Mouse (Mus musculus) midbrain, embryonic 12.5 days (tissue): ENCODE data around the gene Abl1. TPM values are rescaled to one million over a fixed set of nuclear protein-coding genes. Genes with fewer than 3 reads are reported as not detected.

Source experiments
- ATAC-seq: fragments of 200-750 bp; cut with Nextera tagmentation; 2 replicates; pipeline ENCODE4 v1.8.0; 2017; ENCODE audit warnings: low read depth, moderate TSS enrichment, moderate library complexity; ENCODE audit not compliant: low FRiP score
- H3K27ac ChIP-seq: fragments of 300-500 bp; sonication (generic); replicated peaks from 2 replicates; pipeline ENCODE4 v1.5.1; 2016; ENCODE audit warnings: mild to moderate bottlenecking
- H3K27me3 ChIP-seq: fragments of 300-500 bp; sonication (generic); 2 replicates; pipeline ENCODE4 v1.6.1; 2016; ENCODE audit warnings: mild to moderate bottlenecking
- H3K36me3 ChIP-seq: fragments of 300-500 bp; sonication (generic); 2 replicates; pipeline ENCODE4 v1.6.1; 2016
- H3K4me1 ChIP-seq: fragments of 300-500 bp; sonication (generic); 2 replicates; pipeline ENCODE4 v1.6.1; 2016
- H3K4me2 ChIP-seq: fragments of 300-500 bp; sonication (generic); replicated peaks from 2 replicates; pipeline ENCODE4 v1.6.1; 2016; ENCODE audit warnings: mild to moderate bottlenecking, moderate library complexity
- H3K4me3 ChIP-seq: fragments of 300-500 bp; sonication (generic); 2 replicates; pipeline ENCODE4 v1.5.1; 2016; ENCODE audit warnings: mild to moderate bottlenecking
- H3K9ac ChIP-seq: fragments of 300-500 bp; sonication (generic); replicated peaks from 2 replicates; pipeline ENCODE4 v1.6.1; 2016; ENCODE audit warnings: mild to moderate bottlenecking, moderate library complexity
- H3K9me3 ChIP-seq: fragments of 300-500 bp; sonication (generic); 2 replicates; pipeline ENCODE4 v1.6.1; 2016; ENCODE audit warnings: mild to moderate bottlenecking
- WGBS: fragments of 180-500 bp; shearing (Covaris S2); methylation state at CpG from one replicate; pipeline ENCODE4 v1.1.7; 2016; 5-methylcytosine and 5-hydroxymethylcytosine counted together
- polyA plus RNA-seq: library from polyadenylated mRNA; unstranded; fragments of >200 nt; fragmentation: Nextera tagmentation; extraction: Ambion mirVana; gene quantifications from 2 replicates; pipeline ENCODE4 v1.2.1, GENCODE M21; 2016

Abl1 gene
- polyA plus RNA-seq, 1 experiment from 2014 or later: 47.3 TPM

DNA sequence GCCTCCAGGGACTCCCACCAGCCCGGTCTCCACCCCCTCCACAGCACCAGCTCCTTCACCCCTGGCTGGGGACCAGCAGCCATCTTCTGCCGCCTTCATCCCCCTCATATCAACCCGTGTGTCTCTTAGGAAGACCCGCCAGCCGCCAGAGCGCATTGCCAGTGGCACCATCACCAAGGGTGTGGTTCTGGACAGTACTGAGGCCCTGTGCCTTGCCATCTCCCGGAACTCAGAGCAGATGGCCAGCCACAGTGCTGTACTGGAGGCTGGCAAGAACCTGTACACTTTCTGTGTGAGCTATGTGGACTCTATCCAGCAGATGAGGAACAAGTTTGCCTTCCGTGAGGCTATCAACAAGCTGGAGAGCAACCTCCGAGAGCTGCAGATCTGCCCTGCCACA is 113.2 kb downstream of the Abl1 start:
- Histone ChIP-seq H3K4me2 (no peak overlapping the region), H3K9ac (no peak overlapping the region), H3K27me3 (no peaks in the 10 kb centered on the region), H3K4me3 (no peak overlapping the region), H3K4me1 (peaks cover 16% of the 10 kb centered on the region), H3K9me3 (no peaks in the 10 kb centered on the region), H3K36me3 (peaks cover 79% of the 10 kb centered on the region), H3K27ac (no peak overlapping the region)
- ATAC-seq: no peak
- WGBS: 92% methylated on average over 9 of the region's 9 CpGs

DNA sequence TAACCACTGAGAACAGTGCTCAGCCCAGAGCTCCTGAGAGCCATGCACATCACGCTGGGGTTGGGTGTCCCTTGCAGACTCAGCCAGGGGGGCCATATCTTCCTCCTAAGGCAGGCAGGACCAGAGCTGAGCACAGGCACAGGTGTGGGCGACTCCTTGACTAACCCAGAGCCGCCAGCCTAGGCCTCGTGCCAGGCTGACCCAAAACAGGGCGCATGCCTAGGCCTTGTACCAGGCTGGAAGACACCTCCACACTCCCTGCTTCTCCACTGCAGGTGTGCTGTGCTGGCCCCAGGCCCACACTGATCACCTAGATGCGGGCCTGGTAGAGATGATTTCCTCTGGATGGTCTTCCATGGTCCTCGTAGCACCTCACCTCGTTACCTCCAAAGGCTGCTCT is 114.6 kb downstream of the Abl1 start:
- Histone ChIP-seq H3K4me1 (peaks cover 30% of the 10 kb centered on the region), H3K27me3 (no peaks in the 10 kb centered on the region), H3K9ac (no peak overlapping the region), H3K36me3 (peaks cover 65% of the 10 kb centered on the region), H3K27ac (no peak overlapping the region), H3K4me2 (no peak overlapping the region), H3K9me3 (no peaks in the 10 kb centered on the region), H3K4me3 (no peak overlapping the region)
- no peak for ATAC-seq
- WGBS: 94% methylated on average over 8 of the region's 8 CpGs

DNA sequence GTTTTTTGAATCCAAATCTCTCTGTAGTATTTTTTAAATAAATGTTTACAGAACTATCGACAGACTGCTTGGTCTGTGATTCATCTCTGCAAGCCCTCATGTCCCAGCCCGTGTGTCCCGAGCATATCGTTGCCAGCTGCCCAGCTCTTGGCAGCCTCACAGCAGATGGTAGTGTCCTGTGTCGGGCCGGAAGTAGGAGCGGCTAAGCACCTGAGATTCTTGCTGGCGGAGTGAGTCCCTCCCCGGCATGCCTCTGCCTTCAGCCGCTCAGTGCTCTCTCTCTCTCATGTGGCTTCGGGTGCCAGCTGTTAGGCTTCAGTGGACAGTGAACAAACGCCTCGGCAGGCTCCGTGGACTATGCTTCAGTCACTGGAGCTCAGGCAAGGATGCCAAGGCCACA is 115.3 kb downstream of the Abl1 start:
- H3K27me3 ChIP-seq: 0 out of 2 replicates have a peak, but pooled peaks cover 1% of the 10 kb centered on the region
- WGBS: 91% methylated on average over 14 of the region's 14 CpGs
- no peak overlapping the region for H3K9ac ChIP-seq
- no peaks in the 10 kb centered on the region for H3K9me3 ChIP-seq
- H3K4me2 ChIP-seq: no peak overlapping the region
- ATAC-seq: no peak
- H3K27ac ChIP-seq: no peak overlapping the region
- no peak overlapping the region for H3K4me3 ChIP-seq
- peaks cover 59% of the 10 kb centered on the region for H3K36me3 ChIP-seq
- peaks cover 35% of the 10 kb centered on the region for H3K4me1 ChIP-seq

DNA sequence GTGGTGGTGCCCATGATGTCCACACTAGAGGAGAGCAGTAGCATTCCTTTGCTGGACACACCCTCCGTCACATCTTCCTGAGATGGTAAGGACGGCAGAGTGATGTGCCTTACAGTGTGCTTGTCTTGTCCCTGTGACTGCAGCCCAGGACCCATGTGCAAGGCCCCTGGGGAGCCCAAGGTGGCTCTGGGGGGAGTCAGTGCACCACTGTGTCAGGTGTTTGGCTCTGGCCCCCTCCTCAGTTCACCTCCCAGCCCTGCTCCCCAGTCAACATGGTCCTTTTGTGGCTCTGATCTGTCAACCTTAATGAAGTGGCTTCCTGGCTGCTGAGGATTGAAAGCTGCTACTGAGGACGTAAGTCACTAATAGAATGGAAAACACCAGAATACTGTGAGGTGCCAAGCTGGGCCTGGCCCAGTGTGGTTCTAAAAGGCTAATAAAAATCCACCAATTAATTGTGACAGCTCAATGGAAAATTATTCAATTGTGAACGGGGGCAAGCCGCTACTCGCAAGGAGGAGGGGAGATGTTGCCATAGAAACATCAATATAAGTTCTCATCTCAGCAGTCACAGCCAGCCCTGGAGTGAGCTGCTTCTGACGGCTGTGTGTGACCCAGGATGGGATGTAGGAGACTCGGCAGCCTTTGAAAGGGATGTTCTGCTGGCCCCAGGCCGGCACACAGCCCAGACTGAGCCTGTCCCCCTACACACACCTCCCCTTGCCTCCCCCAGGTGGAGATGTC is 118.6 kb downstream of the Abl1 start:
- H3K27ac ChIP-seq: peak overlapping the region; percentile 85
- ATAC-seq: peak; percentile 67
- peak overlapping the region; percentile 29; the same call in 1 of the 2 replicates for H3K9ac ChIP-seq
- H3K36me3 ChIP-seq: peaks cover 25% of the 10 kb centered on the region
- WGBS: 20% methylated on average over 9 of the region's 9 CpGs
- peaks cover 7% of the 10 kb centered on the region; the same call in 1 of the 2 replicates for H3K27me3 ChIP-seq
- no peaks in the 10 kb centered on the region for H3K9me3 ChIP-seq
- peak overlapping the region; percentile 27 for H3K4me2 ChIP-seq
- peaks cover 58% of the 10 kb centered on the region for H3K4me1 ChIP-seq
- H3K4me3 ChIP-seq: no peak overlapping the region; the same call in 1 of the 2 replicates

DNA sequence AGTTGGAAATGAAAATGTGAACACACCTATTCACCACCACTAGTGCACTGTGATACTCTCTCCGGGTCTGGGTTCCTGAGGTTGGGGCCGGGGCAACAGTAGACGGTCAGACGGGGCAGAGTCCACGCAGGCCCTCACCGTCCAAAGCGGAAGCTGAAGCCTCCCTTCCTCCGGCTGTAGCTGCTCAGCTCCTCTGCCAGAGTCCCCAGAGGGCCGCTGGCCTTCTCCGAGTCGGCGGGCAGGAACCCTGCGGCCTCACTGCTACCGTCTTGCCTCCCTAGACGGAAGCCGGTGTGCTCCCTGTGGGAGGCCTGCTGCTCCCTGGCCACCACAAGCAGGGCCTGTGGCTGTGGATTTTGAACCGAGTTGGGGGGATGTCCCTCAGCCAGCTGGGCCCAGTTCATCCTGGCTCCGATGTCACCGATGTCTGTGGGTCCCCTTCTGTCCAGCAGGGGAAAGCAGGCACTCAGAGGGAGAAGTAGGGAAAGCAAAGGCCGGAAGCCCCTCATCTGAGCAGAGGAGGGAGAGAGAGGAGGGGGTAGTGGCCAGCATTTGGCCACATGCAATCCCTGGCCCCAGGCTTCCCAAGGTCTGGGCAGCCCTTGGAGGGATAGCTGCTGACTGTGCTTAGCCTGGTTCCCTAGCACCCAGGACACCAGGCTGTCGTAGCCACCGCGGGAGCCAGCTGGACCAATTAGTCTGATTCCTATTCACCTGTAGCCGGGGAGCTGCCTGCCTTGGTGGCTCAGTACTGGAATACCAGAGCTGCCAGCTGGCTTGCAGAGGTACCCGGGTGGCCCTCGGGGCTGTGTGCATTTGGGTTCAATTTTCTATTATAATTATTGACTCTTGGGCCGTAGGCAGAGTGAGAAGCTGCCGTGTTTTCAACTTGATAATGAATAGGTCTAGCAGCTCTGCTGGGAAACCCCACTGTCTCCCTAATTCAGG is 120.5 kb downstream of the Abl1 start:
- Histone ChIP-seq H3K27me3 (peaks cover 14% of the 10 kb centered on the region), H3K36me3 (peaks cover 7% of the 10 kb centered on the region), H3K4me1 (peaks cover 58% of the 10 kb centered on the region), H3K9me3 (no peaks in the 10 kb centered on the region), H3K4me3 (no peak overlapping the region), H3K27ac (peak overlapping the region; percentile 85), H3K9ac (no peak overlapping the region; the same call in 1 of the 2 replicates), H3K4me2 (0 out of 2 replicates have a peak overlapping the region, but pooled peaks have one; percentile 10)
- 41% methylated on average over 28 of the region's 28 CpGs for WGBS
- ATAC-seq: no peak

DNA sequence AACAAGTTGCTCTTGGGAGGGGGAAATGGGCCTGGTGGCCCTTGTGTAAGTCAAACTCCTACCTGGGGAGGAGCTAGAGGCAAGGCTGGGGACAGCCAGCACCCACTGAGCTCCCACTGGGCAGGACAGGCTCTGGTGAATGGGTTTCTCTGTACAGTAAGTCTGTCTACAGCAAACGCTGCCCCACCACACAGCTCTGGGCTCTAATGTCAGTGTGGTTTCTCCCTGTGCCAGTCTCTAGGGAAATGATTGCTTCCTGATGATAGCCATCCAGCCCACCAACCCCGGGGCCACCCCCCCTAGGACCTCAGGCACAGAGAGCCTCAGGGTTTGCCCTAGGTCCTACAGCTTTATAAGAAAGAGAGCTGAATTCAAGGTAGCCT is 121.2 kb downstream of the Abl1 start:
- H3K27ac ChIP-seq: peak overlapping the region; percentile 85
- peaks cover 58% of the 10 kb centered on the region for H3K4me1 ChIP-seq
- H3K4me2 ChIP-seq: 0 out of 2 replicates have a peak overlapping the region, but pooled peaks have one; percentile 10

DNA sequence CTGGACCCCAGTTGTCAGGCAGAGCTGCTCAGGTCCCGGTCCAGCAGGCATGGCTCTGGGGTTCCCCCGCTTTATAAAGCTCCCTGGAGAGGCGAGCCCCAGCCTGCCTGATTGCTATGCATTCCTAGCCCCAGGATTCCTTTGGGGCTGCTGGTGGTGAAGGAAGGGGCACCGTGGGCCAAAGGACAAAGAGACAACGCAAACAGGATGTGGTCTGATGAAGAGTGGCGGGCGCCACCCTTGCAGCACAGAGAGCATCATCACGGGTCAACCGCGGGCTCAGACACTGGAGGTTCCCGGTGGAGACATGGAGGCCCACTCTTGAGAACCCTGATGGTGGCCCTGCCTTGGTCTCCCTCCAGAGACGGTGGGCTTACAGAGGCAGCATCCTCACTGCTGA is 122.3 kb downstream of the Abl1 start, which contains the start of gene Qrfp:
Gene Qrfp (minus strand): TSS at position 137 of the 400 bp plus-strand sequence.
- WGBS: 35% methylated on average over 12 of the region's 12 CpGs
- no peak within 1 kb of the TSS; the same call in 1 of the 2 replicates for H3K9ac ChIP-seq
- ATAC-seq: no peak
- no peaks in the 10 kb centered on the region for H3K36me3 ChIP-seq
- no peak within 1 kb of the TSS for H3K4me3 ChIP-seq
- peaks cover 52% of the 10 kb centered on the region for H3K4me1 ChIP-seq
- H3K27me3 ChIP-seq: peaks cover 19% of the 10 kb centered on the region
- no peaks in the 10 kb centered on the region for H3K9me3 ChIP-seq
- no peak within 1 kb of the TSS for H3K4me2 ChIP-seq
- peak within 1 kb of the TSS; percentile 85; the same call in 1 of the 2 replicates for H3K27ac ChIP-seq

More for the DNA sequence above, 121.2 kb downstream of the Abl1 start:
- ATAC-seq: no peak
- Histone ChIP-seq H3K36me3 (0 out of 2 replicates have a peak, but pooled peaks cover 2% of the 10 kb centered on the region), H3K9ac (no peak overlapping the region; the same call in 1 of the 2 replicates), H3K27me3 (peaks cover 14% of the 10 kb centered on the region), H3K9me3 (no peaks in the 10 kb centered on the region), H3K4me3 (no peak overlapping the region)
- WGBS: 51% methylated on average over 2 of the region's 2 CpGs

DNA sequence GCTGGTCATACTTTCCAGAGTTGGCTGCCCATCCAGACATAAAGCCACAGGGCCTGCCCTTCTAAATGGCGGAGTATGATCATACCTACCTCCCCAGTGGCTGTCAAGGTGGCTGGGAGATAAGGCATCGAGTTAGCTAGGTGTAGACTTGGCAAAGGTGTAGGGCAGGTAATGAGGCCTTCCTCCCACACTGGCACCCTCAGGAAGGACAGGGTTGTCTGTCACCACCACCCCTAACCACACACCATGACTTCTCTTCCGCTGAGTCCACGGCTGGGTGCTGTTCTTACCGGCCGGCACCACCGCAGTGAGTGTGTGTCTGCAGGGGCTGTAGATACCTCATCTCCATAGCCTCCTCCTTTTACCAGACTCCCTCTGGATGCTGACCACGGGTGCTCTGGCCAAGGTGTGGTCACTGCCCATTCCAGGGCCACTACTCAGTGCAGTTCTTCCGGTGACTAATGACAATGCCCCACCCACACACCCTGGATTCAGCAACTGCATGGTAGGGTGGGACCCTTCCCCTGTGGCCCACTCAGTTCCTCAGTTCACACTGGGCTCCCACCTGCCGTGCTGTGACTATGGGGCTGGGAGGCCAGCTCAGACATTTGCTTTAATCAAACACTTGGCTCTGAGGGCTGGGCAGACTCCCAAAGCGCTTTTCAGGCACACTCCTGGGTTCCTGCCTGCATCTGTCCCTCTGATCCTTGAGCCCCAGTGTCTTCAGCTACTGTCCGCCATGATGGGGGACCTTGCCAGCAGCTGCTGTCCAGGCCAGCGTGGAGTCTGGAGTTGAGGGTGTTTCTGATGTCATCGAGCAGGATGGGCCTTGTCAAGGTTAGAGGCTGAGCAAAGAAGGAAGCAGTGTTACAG is 123.1 kb downstream of the Abl1 start:
- no peak overlapping the region for H3K4me3 ChIP-seq
- H3K9ac ChIP-seq: no peak overlapping the region
- no peak overlapping the region for H3K27ac ChIP-seq
- no peaks in the 10 kb centered on the region for H3K36me3 ChIP-seq
- H3K9me3 ChIP-seq: no peaks in the 10 kb centered on the region
- H3K4me1 ChIP-seq: peaks cover 43% of the 10 kb centered on the region
- no peak overlapping the region for H3K4me2 ChIP-seq
- no peak for ATAC-seq
- peaks cover 19% of the 10 kb centered on the region for H3K27me3 ChIP-seq
- 89% methylated on average over 14 of the region's 14 CpGs for WGBS

DNA sequence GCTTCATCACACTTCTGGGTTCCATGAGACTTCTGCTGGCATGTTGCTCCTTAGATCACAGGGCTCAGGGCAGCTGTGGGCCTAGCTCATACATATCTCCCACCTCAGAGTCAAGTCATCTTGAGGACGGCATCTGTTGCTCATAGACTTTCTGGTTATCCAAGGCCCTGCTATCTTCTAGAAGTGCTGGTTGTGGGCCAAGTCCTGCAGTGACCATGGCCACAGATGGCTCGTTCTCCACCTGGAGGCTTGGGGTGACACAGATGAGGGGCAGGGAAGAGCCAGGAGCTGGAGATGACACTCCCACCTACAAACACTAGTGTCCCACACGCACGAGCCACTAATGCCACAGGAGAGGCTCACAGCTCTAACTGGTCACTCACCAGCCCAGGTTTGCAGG is 125.5 kb downstream of the Abl1 start:
- no peaks in the 10 kb centered on the region for H3K9me3 ChIP-seq
- H3K27me3 ChIP-seq: peaks cover 21% of the 10 kb centered on the region
- no peak overlapping the region for H3K27ac ChIP-seq
- whole genome bisulfite sequencing: 90% methylated on average over 4 of the region's 4 CpGs
- H3K36me3 ChIP-seq: no peaks in the 10 kb centered on the region
- H3K9ac ChIP-seq: no peak overlapping the region
- no peak overlapping the region for H3K4me3 ChIP-seq
- peaks cover 22% of the 10 kb centered on the region for H3K4me1 ChIP-seq
- ATAC-seq: no peak
- H3K4me2 ChIP-seq: no peak overlapping the region

DNA sequence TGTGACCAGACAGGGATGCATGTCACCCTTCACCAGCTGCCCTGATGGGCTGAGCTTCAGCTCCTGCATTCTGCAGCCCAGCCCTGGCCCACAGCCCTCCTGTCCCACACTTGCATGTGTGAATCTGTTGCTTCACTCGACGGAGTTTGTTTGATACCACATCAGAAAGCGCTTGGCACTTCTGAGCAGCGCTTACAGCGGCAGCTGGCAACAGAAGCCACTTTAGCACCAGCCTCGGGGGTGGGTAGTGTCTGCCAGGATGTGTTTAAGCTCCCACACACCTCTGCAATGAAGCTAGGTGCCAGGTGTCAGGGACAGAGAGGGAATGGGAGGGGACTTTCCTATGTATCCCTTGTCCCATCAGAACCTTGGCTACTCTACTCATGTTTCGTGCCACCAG is 126.5 kb downstream of the Abl1 start:
- ATAC-seq: no peak
- Histone ChIP-seq H3K4me1 (peaks cover 12% of the 10 kb centered on the region), H3K4me2 (no peak overlapping the region), H3K27ac (no peak overlapping the region), H3K9ac (no peak overlapping the region), H3K27me3 (peaks cover 24% of the 10 kb centered on the region), H3K36me3 (no peaks in the 10 kb centered on the region), H3K4me3 (no peak overlapping the region), H3K9me3 (no peaks in the 10 kb centered on the region)
- 90% methylated on average over 7 of the region's 7 CpGs for WGBS

DNA sequence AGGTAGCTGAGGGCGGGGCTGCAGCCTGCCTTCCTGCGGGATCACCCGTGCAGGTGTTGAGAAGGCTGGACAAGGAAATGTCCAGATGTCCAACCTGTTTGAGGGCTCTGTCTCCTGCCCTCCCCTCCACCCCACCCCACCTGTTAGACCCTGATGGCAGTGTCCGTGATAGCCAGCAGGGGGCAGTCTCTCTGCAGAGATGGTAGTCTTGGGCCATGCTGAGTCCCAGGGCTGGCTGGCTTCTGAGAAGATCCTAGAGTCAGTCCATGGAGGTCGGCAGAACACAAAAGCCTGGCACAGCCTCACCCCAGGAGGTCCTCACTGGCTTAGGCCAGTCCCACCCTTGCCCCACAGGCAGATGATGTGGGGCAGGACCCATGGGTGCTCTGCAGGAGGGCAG is 127.2 kb downstream of the Abl1 start:
- H3K9ac ChIP-seq: no peak overlapping the region
- no peak overlapping the region for H3K27ac ChIP-seq
- H3K36me3 ChIP-seq: no peaks in the 10 kb centered on the region
- no peak overlapping the region for H3K4me3 ChIP-seq
- peaks cover 24% of the 10 kb centered on the region for H3K27me3 ChIP-seq
- no peaks in the 10 kb centered on the region for H3K9me3 ChIP-seq
- ATAC-seq: no peak
- H3K4me2 ChIP-seq: no peak overlapping the region
- peaks cover 5% of the 10 kb centered on the region for H3K4me1 ChIP-seq
- WGBS: 30% methylated on average over 5 of the region's 5 CpGs
